Mouse (Mus musculus) lung, postnatal 25 days (tissue): ENCODE measurements around the gene Zfp704.

Source experiments
- DNase-seq: peaks from one replicate; pipeline ENCODE4 v3.0.0; 2022; ENCODE audit warnings: low spot score

Zfp704 gene

GRCm38 (mm10) chr3:9516119-9516855 is 93.6 kb downstream of the Zfp704 start:
- no peak for DNase-seq

GRCm38 (mm10) chr3:9515527-9515926 is 94.4 kb downstream of the Zfp704 start:
- DNase-seq = no peak

GRCm38 (mm10) chr3:9513703-9514110 is 96.2 kb downstream of the Zfp704 start:
- DNase-seq = no peak

- no peak for DNase-seq
Observed at GRCm38 (mm10) chr3:9512199-9512598, 97.7 kb downstream of the Zfp704 start.

- DNase-seq = no peak
Observed at GRCm38 (mm10) chr3:9505692-9506211, 104.1 kb downstream of the Zfp704 start.

- DNase-seq = no peak
Observed at GRCm38 (mm10) chr3:9504371-9504770, 105.5 kb downstream of the Zfp704 start.

GRCm38 (mm10) chr3:9500725-9501124 is 109.2 kb downstream of the Zfp704 start:
- DNase-seq = peak; percentile 91

GRCm38 (mm10) chr3:9499994-9500553 is 109.8 kb downstream of the Zfp704 start:
- DNase-seq = no peak

- no peak for DNase-seq
Observed at GRCm38 (mm10) chr3:9499489-9499888, 110.4 kb downstream of the Zfp704 start.

- no peak for DNase-seq
Observed at GRCm38 (mm10) chr3:9497260-9497659, 112.6 kb downstream of the Zfp704 start.

GRCm38 (mm10) chr3:9491766-9492283 is 118.1 kb downstream of the Zfp704 start:
- no peak for DNase-seq

GRCm38 (mm10) chr3:9487644-9488043 is 122.2 kb downstream of the Zfp704 start:
- DNase-seq = no peak

GRCm38 (mm10) chr3:9485506-9485905 is 124.4 kb downstream of the Zfp704 start:
- no peak for DNase-seq

GRCm38 (mm10) chr3:9481956-9482355 is 127.9 kb downstream of the Zfp704 start:
- DNase-seq = no peak

GRCm38 (mm10) chr3:9481358-9481757 is 128.5 kb downstream of the Zfp704 start:
- no peak for DNase-seq

- no peak for DNase-seq
Observed at GRCm38 (mm10) chr3:9480936-9481335, 128.9 kb downstream of the Zfp704 start.

GRCm38 (mm10) chr3:9477386-9477785 is 132.5 kb downstream of the Zfp704 start:
- no peak for DNase-seq

- no peak for DNase-seq
Observed at GRCm38 (mm10) chr3:9476336-9476735, 133.5 kb downstream of the Zfp704 start.

- no peak for DNase-seq
Observed at GRCm38 (mm10) chr3:9475501-9475900, 134.4 kb downstream of the Zfp704 start.

- DNase-seq = no peak
Observed at GRCm38 (mm10) chr3:9474331-9474730, 135.6 kb downstream of the Zfp704 start.

GRCm38 (mm10) chr3:9466287-9466686 is 143.6 kb downstream of the Zfp704 start:
- peak; percentile 59 for DNase-seq

GRCm38 (mm10) chr3:9465731-9466130 is 144.2 kb downstream of the Zfp704 start:
- DNase-seq = no peak

- DNase-seq = peak; percentile 16
Observed at GRCm38 (mm10) chr3:9461660-9462059, 148.2 kb downstream of the Zfp704 start.
